Mouse (Mus musculus) MEL (cell line): ENCODE data around the gene Cox17. TPM values are rescaled to one million over a fixed set of nuclear protein-coding genes. Genes with fewer than 3 reads are reported as not detected.

Experiments
- DNase-seq: peaks from one replicate; pipeline ENCODE4 v3.0.0; 2011; ENCODE audit warnings: low read depth, low spot score
- H3K27ac ChIP-seq: 2 replicates; pipeline ENCODE4 v1.5.1; 2012; ENCODE audit warnings: low read depth, mild to moderate bottlenecking, control low read depth, low read length, moderate library complexity; ENCODE audit not compliant: control insufficient read depth
- H3K27me3 ChIP-seq, 2 experiments: fragments of 150-350 bp in 1 of 2; sonication (generic) in 1 of 2; 2 replicates each; pipeline ENCODE4 v1.6.1; 2012; ENCODE audit warnings: low read length in 2 of 2, mild to moderate bottlenecking in 2 of 2, improper control_type of control experiment in 1 of 2, moderate library complexity in 1 of 2; ENCODE audit not compliant: insufficient read depth in 2 of 2, control insufficient read depth in 1 of 2
- H3K36me3 ChIP-seq, 2 experiments: 2 replicates each; pipeline ENCODE4 v1.6.1; 2012 to 2014; ENCODE audit warnings: low read length in 2 of 2, improper control_type of control experiment in 1 of 2, inconsistent platforms in 1 of 2, mild to moderate bottlenecking in 1 of 2; ENCODE audit not compliant: insufficient read depth in 2 of 2, control insufficient read depth in 1 of 2
- H3K4me1 ChIP-seq, 2 experiments: fragments of 150-350 bp in 1 of 2; sonication (generic) in 1 of 2; 2 replicates each; pipeline ENCODE4 v1.6.1; 2012; ENCODE audit warnings: low read length in 2 of 2, improper control_type of control experiment in 1 of 2, mild to moderate bottlenecking in 1 of 2; ENCODE audit not compliant: insufficient read depth in 2 of 2, control insufficient read depth in 1 of 2
- H3K4me3 ChIP-seq, 2 experiments: fragments of 150-350 bp in 1 of 2; sonication (generic) in 1 of 2; 2 replicates each; pipeline ENCODE4 v1.5.1; 2012; ENCODE audit warnings: low read depth in 2 of 2, low read length in 2 of 2, mild to moderate bottlenecking in 2 of 2, moderate library complexity in 2 of 2, control low read depth in 1 of 2, improper control_type of control experiment in 1 of 2; ENCODE audit not compliant: control insufficient read depth in 1 of 2, insufficient read depth in 1 of 2
- H3K79me2 ChIP-seq: 2 replicates; pipeline ENCODE4 v1.6.1; 2012; ENCODE audit warnings: mild to moderate bottlenecking, low read length, moderate library complexity; ENCODE audit not compliant: control insufficient read depth, poor library complexity, insufficient read depth
- H3K9ac ChIP-seq: 2 replicates; pipeline ENCODE4 v1.6.1; 2012; ENCODE audit warnings: low read depth, mild to moderate bottlenecking, control low read depth, low read length, moderate library complexity; ENCODE audit not compliant: control insufficient read depth, poor library complexity, severe bottlenecking
- H3K9me3 ChIP-seq: fragments of 150-350 bp; sonication (generic); replicated peaks from 2 replicates; pipeline ENCODE4 v1.6.1; 2012; ENCODE audit warnings: mild to moderate bottlenecking, low read length, improper control_type of control experiment, moderate library complexity; ENCODE audit not compliant: insufficient read depth
- BHLHE40 ChIP-seq: IDR thresholded peaks from 2 replicates; pipeline ENCODE4 v1.6.1; 2012; ENCODE audit warnings: low read depth, mild to moderate bottlenecking, inconsistent platforms, low read length, improper control_type of control experiment, borderline replicate concordance
- CHD2 ChIP-seq: IDR thresholded peaks from 2 replicates; pipeline ENCODE4 v1.6.1; 2011; ENCODE audit warnings: low read length, improper control_type of control experiment
- CTCF ChIP-seq, 3 experiments: IDR thresholded peaks in 2 of 3; conservative IDR thresholded peaks in 1 of 3; 2 replicates each; pipeline ENCODE4 v1.5.1; 2011 to 2012; ENCODE audit warnings: low read length in 3 of 3, low read depth in 2 of 3, mild to moderate bottlenecking in 2 of 3, improper control_type of control experiment in 1 of 3, inconsistent platforms in 1 of 3, mixed read lengths in 1 of 3, moderate library complexity in 1 of 3; ENCODE audit not compliant: control insufficient read depth in 1 of 3, insufficient read depth in 1 of 3, poor library complexity in 1 of 3, severe bottlenecking in 1 of 3
- E2F4 ChIP-seq: IDR thresholded peaks from 2 replicates; pipeline ENCODE4 v1.6.1; 2011; ENCODE audit warnings: low read depth, low read length, improper control_type of control experiment, borderline replicate concordance
- EP300 ChIP-seq, 2 experiments: IDR thresholded peaks; 2 replicates each; pipeline ENCODE4 v1.6.1; 2011; ENCODE audit warnings: improper control_type of control experiment in 2 of 2, low read length in 2 of 2, low read depth in 1 of 2, mild to moderate bottlenecking in 1 of 2
- ETS1 ChIP-seq: IDR thresholded peaks from 2 replicates; pipeline ENCODE4 v1.6.1; 2012; ENCODE audit warnings: low read depth, mild to moderate bottlenecking, inconsistent platforms, low read length, improper control_type of control experiment, moderate library complexity
- HCFC1 ChIP-seq: IDR thresholded peaks from 2 replicates; pipeline ENCODE4 v1.6.1; 2012; ENCODE audit warnings: low read depth, mild to moderate bottlenecking, inconsistent platforms, low read length, improper control_type of control experiment, moderate library complexity
- KAT2A ChIP-seq: conservative IDR thresholded peaks from 2 replicates; pipeline ENCODE4 v1.6.1; 2012; ENCODE audit warnings: low read depth, low read length, improper control_type of control experiment, inconsistent platforms
- MAFK ChIP-seq: IDR thresholded peaks from 2 replicates; pipeline ENCODE4 v1.6.1; 2011; ENCODE audit warnings: low read depth, mild to moderate bottlenecking, low read length, improper control_type of control experiment, borderline replicate concordance
- MAX ChIP-seq: IDR thresholded peaks from 2 replicates; pipeline ENCODE4 v1.6.1; 2011; ENCODE audit warnings: low read length, improper control_type of control experiment
- MAZ ChIP-seq: IDR thresholded peaks from 2 replicates; pipeline ENCODE4 v1.6.1; 2012; ENCODE audit warnings: low read depth, mild to moderate bottlenecking, inconsistent platforms, low read length, improper control_type of control experiment
- MXI1 ChIP-seq: IDR thresholded peaks from 2 replicates; pipeline ENCODE4 v1.6.1; 2011; ENCODE audit warnings: mild to moderate bottlenecking, low read depth, low read length, improper control_type of control experiment
- MYC ChIP-seq: IDR thresholded peaks from 2 replicates; pipeline ENCODE4 v1.6.1; 2011; ENCODE audit warnings: low read depth, mild to moderate bottlenecking, low read length, improper control_type of control experiment, moderate library complexity
- NELFE ChIP-seq: IDR thresholded peaks from 2 replicates; pipeline ENCODE4 v1.6.1; 2011; ENCODE audit warnings: low read depth, low read length, improper control_type of control experiment
- NRF1 ChIP-seq: IDR thresholded peaks from 2 replicates; pipeline ENCODE4 v1.6.1; 2014; ENCODE audit warnings: low read depth, mild to moderate bottlenecking, inconsistent platforms, low read length, improper control_type of control experiment, moderate library complexity; ENCODE audit not compliant: poor library complexity, insufficient read depth, severe bottlenecking
- POLR2AphosphoS5 ChIP-seq: IDR thresholded peaks from 2 replicates; pipeline ENCODE4 v1.6.1; 2012; ENCODE audit warnings: low read depth, borderline replicate concordance, mild to moderate bottlenecking, inconsistent platforms, low read length, moderate library complexity, mixed read lengths
- RAD21 ChIP-seq: IDR thresholded peaks from 2 replicates; pipeline ENCODE4 v1.6.1; 2011; ENCODE audit warnings: mild to moderate bottlenecking, low read depth, low read length, improper control_type of control experiment
- SMC3 ChIP-seq: IDR thresholded peaks from 2 replicates; pipeline ENCODE4 v1.6.1; 2011; ENCODE audit warnings: low read depth, low read length, improper control_type of control experiment
- TAL1 ChIP-seq: IDR thresholded peaks from 2 replicates; pipeline ENCODE4 v1.6.1; 2012; ENCODE audit warnings: mild to moderate bottlenecking, inconsistent platforms, low read length, moderate library complexity, mixed read lengths
- TBP ChIP-seq: IDR thresholded peaks from 2 replicates; pipeline ENCODE4 v1.8.0; 2011; ENCODE audit warnings: low read depth, low read length, improper control_type of control experiment
- TCF12 ChIP-seq: IDR thresholded peaks from 2 replicates; pipeline ENCODE4 v1.6.1; 2014; ENCODE audit warnings: low read depth, mild to moderate bottlenecking, inconsistent platforms, low read length, improper control_type of control experiment, moderate library complexity
- UBTF ChIP-seq: IDR thresholded peaks from 2 replicates; pipeline ENCODE4 v1.6.1; 2012; ENCODE audit warnings: low read depth, mild to moderate bottlenecking, inconsistent platforms, low read length, improper control_type of control experiment, moderate library complexity, borderline replicate concordance; ENCODE audit not compliant: insufficient read depth
- ZC3H11A ChIP-seq: IDR thresholded peaks from 2 replicates; pipeline ENCODE4 v1.6.1; 2012; ENCODE audit warnings: low read depth, mild to moderate bottlenecking, inconsistent platforms, low read length, improper control_type of control experiment
- ZMIZ1 ChIP-seq: IDR thresholded peaks from 2 replicates; pipeline ENCODE4 v1.6.1; 2012; ENCODE audit warnings: low read depth, mild to moderate bottlenecking, inconsistent platforms, low read length, improper control_type of control experiment, moderate library complexity
- polyA plus RNA-seq, 2 experiments: library from polyadenylated mRNA; stranded (reverse) in 1 of 2; unstranded in 1 of 2; fragments of >175 nt in 1 of 2; fragments of >200 nt in 1 of 2; gene quantifications; 2 replicates each; pipeline versions ENCODE4 v1.2.1 to v1.2.4; 2012; ENCODE audit warnings: low replicate concordance in 2 of 2, low read depth in 1 of 2; ENCODE audit not compliant: insufficient read length in 2 of 2, insufficient read depth in 1 of 2, missing spikeins in 1 of 2
- total RNA-seq: library from RNA; depleted of rRNA; stranded (reverse); fragments of 300-350 nt; gene quantifications from 2 replicates; pipeline ENCODE4 v1.2.3, GENCODE M21; 2012

Cox17 gene
- total and polyA plus RNA-seq, 3 experiments = 269 to 295 TPM; not detected in 1

- no peak for DNase-seq
- H3K9me3 ChIP-seq = no peaks in the 10 kb centered on the region
- no peak overlapping the region for H3K4me3 ChIP-seq
- H3K79me2 ChIP-seq = peaks cover 35% of the 10 kb centered on the region
- H3K9ac ChIP-seq = no peak overlapping the region
- H3K27ac ChIP-seq = no peak overlapping the region
- H3K27me3 ChIP-seq = no peaks in the 10 kb centered on the region
- peaks cover 23 to 31% of the 10 kb centered on the region in 2 experiments for H3K4me1 ChIP-seq
- peaks cover 14 to 51% of the 10 kb centered on the region in 2 experiments for H3K36me3 ChIP-seq
- no peak for TF ChIP-seq CHD2
- TF ChIP-seq TBP = no peak
- TF ChIP-seq MAX = no peak
- TF ChIP-seq ZC3H11A = no peak
- TF ChIP-seq TAL1 = no peak
- TF ChIP-seq MXI1 = no peak
- TF ChIP-seq CTCF (IDR thresholded peaks at IDR 0.05 in 2 of 3, conservative IDR thresholded peaks at IDR 0.05 in 1 of 3; ENCODE audit: control insufficient read depth in 1 of 3, insufficient read depth in 1 of 3, low read depth in 2 of 3, low read length in 3 of 3, poor library complexity in 1 of 3, severe bottlenecking in 1 of 3) = no peak
- no peak for TF ChIP-seq MYC
- no peak for TF ChIP-seq E2F4
- TF ChIP-seq TCF12 = no peak
Observed at GRCm38 (mm10) chr16:38352031-38352430, 5.2 kb downstream of the Cox17 start.

- no peak for DNase-seq
- H3K79me2 ChIP-seq = peaks cover 28% of the 10 kb centered on the region
- H3K9ac ChIP-seq = no peak overlapping the region
- no peaks in the 10 kb centered on the region for H3K9me3 ChIP-seq
- no peak overlapping the region for H3K27ac ChIP-seq
- no peaks in the 10 kb centered on the region for H3K27me3 ChIP-seq
- H3K4me3 ChIP-seq = no peak overlapping the region
- TF ChIP-seq NELFE = no peak
- TF ChIP-seq NRF1 = no peak
- no peak for TF ChIP-seq POLR2AphosphoS5
- no peak for TF ChIP-seq TCF12
- no peak for TF ChIP-seq ZMIZ1
- no peak for TF ChIP-seq TAL1
- TF ChIP-seq CHD2 = no peak
- no peak for TF ChIP-seq BHLHE40
- no peak for TF ChIP-seq MAZ
- no peak for TF ChIP-seq MAX
- no peak for TF ChIP-seq E2F4
- TF ChIP-seq MAFK = no peak
- TF ChIP-seq UBTF = no peak
- no peak for TF ChIP-seq RAD21
- no peak for TF ChIP-seq ETS1
- TF ChIP-seq KAT2A = no peak
- no peak for TF ChIP-seq HCFC1
- TF ChIP-seq SMC3 = no peak
- no peak for TF ChIP-seq EP300 (IDR thresholded peaks at IDR 0.05; ENCODE audit: low read depth in 1 of 2, low read length in 2 of 2)
- H3K36me3 ChIP-seq = peaks cover 14 to 51% of the 10 kb centered on the region in 2 experiments
- peaks cover 23 to 31% of the 10 kb centered on the region in 2 experiments for H3K4me1 ChIP-seq
Observed at GRCm38 (mm10) chr16:38352851-38353250, 6.1 kb downstream of the Cox17 start.
